Mouse (Mus musculus) liver, embryonic 14.5 days (tissue): ENCODE data around the gene Il20rb. TPM values are rescaled to one million over a fixed set of nuclear protein-coding genes. Genes with fewer than 3 reads are reported as not detected.

Source experiments
- ATAC-seq: fragments of 200-750 bp; cut with Nextera tagmentation; 2 replicates; pipeline ENCODE4 v1.8.0; 2017; ENCODE audit warnings: moderate number of reproducible peaks, mild to moderate bottlenecking, moderate library complexity; ENCODE audit not compliant: insufficient read depth
- DNase-seq, 3 experiments: peaks; one replicate each; pipeline ENCODE4 v3.0.0-alpha.2; 2012 to 2013; ENCODE audit warnings: low read depth in 3 of 3, low spot score in 3 of 3
- H3K27ac ChIP-seq: fragments of 300-500 bp; sonication (generic); 2 replicates; pipeline ENCODE4 v1.5.1; 2014; ENCODE audit warnings: moderate library complexity, mild to moderate bottlenecking, control low read depth, inconsistent platforms
- H3K27me3 ChIP-seq: fragments of 300-500 bp; sonication (generic); 2 replicates; pipeline ENCODE4 v1.6.1; 2014; ENCODE audit warnings: mild to moderate bottlenecking, low read length, moderate library complexity; ENCODE audit not compliant: control insufficient read depth, insufficient read depth
- H3K36me3 ChIP-seq: fragments of 300-500 bp; sonication (generic); replicated peaks from 2 replicates; pipeline ENCODE4 v1.6.1; 2014; ENCODE audit warnings: low read depth; ENCODE audit not compliant: control insufficient read depth, insufficient read depth
- H3K4me1 ChIP-seq, 2 experiments: fragments of 200-500 bp in 1 of 2; fragments of 300-500 bp in 1 of 2; sonication (generic) in 1 of 2; replicated peaks; 2 replicates each; pipeline ENCODE4 v1.6.1; 2012 to 2014; ENCODE audit warnings: antibody characterized with exemption in 1 of 2, inconsistent platforms in 1 of 2, low read length in 1 of 2; ENCODE audit not compliant: control insufficient read depth in 2 of 2, insufficient read depth in 2 of 2
- H3K4me2 ChIP-seq: fragments of 300-500 bp; sonication (generic); 2 replicates; pipeline ENCODE4 v1.6.1; 2014; ENCODE audit warnings: low read depth, mild to moderate bottlenecking, control low read depth, moderate library complexity
- H3K4me3 ChIP-seq, 2 experiments: fragments of 200-500 bp in 1 of 2; fragments of 300-500 bp in 1 of 2; sonication (generic) in 1 of 2; 2 replicates each; pipeline ENCODE4 v1.5.1; 2012 to 2014; ENCODE audit warnings: low read depth in 2 of 2, low read length in 2 of 2, mild to moderate bottlenecking in 2 of 2, control low read depth in 1 of 2, inconsistent platforms in 1 of 2, moderate library complexity in 1 of 2; ENCODE audit not compliant: insufficient read depth in 1 of 2
- H3K9ac ChIP-seq: fragments of 300-500 bp; sonication (generic); replicated peaks from 2 replicates; pipeline ENCODE4 v1.6.1; 2014; ENCODE audit warnings: mild to moderate bottlenecking, control low read depth, moderate library complexity
- H3K9me3 ChIP-seq: fragments of 300-500 bp; sonication (generic); 2 replicates; pipeline ENCODE4 v1.6.1; 2016; ENCODE audit warnings: low read length, mixed read lengths; ENCODE audit not compliant: control insufficient read depth
- CTCF ChIP-seq: IDR thresholded peaks from 2 replicates; pipeline ENCODE4 v1.5.1; 2016; ENCODE audit warnings: antibody characterized with exemption, low read depth, control low read depth
- EP300 ChIP-seq: IDR thresholded peaks from 2 replicates; pipeline ENCODE4 v1.6.1; 2016; ENCODE audit warnings: antibody characterized with exemption, low read depth
- WGBS: fragments of 180-500 bp; shearing (Covaris S2); extraction: QIAGEN DNeasy Blood & Tissue Kit; methylation state at CpG from one replicate; pipeline ENCODE4 v1.1.7; 2014; ENCODE audit not compliant: insufficient replicate concordance; 5-methylcytosine and 5-hydroxymethylcytosine counted together
- polyA plus RNA-seq, 2 experiments: library from polyadenylated mRNA; depleted of rRNA in 1 of 2; stranded (reverse) in 1 of 2; unstranded in 1 of 2; fragments of >200 nt; fragmentation: Nextera tagmentation in 1 of 2; extraction: Ambion mirVana in 1 of 2; gene quantifications; 2 replicates each; pipeline versions ENCODE4 v1.2.1 to v1.2.3; 2012 to 2014

The Il20rb gene
- polyA plus RNA-seq, 2 experiments: 0.11 to 0.73 TPM

DNA sequence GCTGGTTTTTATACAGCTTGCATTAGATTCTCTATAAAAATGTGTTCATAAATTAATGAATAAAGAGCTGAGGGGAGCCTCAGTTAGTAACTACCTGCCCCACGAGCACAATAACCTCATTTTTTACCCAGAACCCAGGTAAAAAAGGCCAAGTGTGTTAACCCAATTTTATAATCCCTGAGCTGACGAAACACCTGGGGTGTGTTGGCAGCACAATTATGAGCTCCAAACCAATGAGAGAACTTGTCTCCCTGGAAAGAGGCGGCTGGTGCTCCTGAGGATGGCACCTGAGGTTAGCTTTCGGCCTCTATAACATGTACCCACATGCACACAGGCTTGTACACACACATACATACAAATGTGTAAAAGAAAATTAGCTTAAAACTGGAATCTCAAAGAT lies 18.9 kb upstream of the Il20rb start:
- Histone ChIP-seq H3K27me3 (no peaks in the 10 kb centered on the region), H3K9ac (no peak overlapping the region), H3K4me2 (no peak overlapping the region), H3K4me1 (no peaks in the 10 kb centered on the region), H3K27ac (no peak overlapping the region), H3K9me3 (no peaks in the 10 kb centered on the region), H3K4me3 (no peak overlapping the region), H3K36me3 (no peaks in the 10 kb centered on the region)
- ATAC-seq (no peak), DNase-seq (no peak)
- no peak for TF ChIP-seq EP300
- TF ChIP-seq CTCF: no peak
- 75% methylated on average over 4 of the region's 4 CpGs for WGBS

DNA sequence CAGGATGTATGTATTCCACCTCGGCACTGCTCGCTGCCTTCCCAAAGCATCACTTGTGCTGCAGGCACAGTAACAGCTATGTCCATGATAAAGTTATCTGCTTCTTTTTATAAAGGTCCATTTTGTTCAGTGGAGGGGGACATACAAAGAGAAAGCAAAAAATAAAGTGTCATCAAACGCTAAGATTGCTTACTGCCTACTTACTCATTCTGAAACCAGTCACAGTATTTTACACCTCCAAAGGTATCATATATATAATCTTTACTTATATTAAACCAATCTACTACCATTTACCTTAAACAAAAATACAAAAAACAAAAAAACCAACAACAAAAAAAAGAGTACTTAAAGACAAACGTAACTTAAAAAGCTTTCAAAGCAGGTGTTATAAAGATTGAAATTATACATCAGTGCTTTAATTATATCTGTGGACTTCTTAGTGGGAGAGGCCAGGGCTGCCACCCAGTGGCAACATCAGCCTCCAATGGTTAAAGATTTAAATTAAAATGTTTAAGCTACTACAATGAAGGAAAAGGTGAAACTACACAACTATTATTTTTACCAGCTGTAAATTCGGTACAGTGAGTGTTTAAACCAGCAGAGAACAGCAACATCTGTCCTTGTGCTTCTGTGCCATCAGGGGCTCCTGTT lies 7.1 kb upstream of the Il20rb start:
- H3K27ac ChIP-seq: no peak overlapping the region
- ATAC-seq: no peak
- no peak overlapping the region for H3K4me2 ChIP-seq
- DNase-seq: no peak
- H3K4me1 ChIP-seq: no peaks in the 10 kb centered on the region
- 73% methylated on average over 5 of the region's 5 CpGs for WGBS
- H3K36me3 ChIP-seq: no peaks in the 10 kb centered on the region; the same call in 1 of the 2 replicates
- no peak overlapping the region for H3K9ac ChIP-seq
- no peaks in the 10 kb centered on the region for H3K9me3 ChIP-seq
- no peak overlapping the region for H3K4me3 ChIP-seq
- H3K27me3 ChIP-seq: no peaks in the 10 kb centered on the region
- no peak for TF ChIP-seq EP300
- TF ChIP-seq CTCF: no peak

DNA sequence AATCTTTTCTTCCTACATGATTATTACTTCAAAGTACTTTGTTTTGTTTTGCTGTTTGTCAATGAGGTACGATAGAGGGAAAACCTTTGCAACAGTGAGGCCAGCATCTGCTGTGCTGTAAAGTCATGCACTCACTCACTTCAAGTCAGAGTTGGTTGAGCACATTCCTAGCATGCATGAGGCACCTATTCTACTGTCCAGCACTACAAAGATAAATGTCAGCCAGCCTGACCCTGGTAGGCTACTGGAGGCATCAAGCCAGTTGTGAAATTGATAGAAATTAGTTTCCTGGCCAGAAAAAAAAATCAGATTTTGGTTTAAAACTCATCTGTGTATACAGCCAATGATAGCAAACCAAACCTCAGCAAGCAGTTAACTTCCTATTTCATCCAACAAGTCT lies 4.8 kb upstream of the Il20rb start:
- Histone ChIP-seq H3K4me3 (no peak overlapping the region), H3K36me3 (no peaks in the 10 kb centered on the region), H3K4me1 (no peaks in the 10 kb centered on the region), H3K9ac (no peak overlapping the region), H3K4me2 (no peak overlapping the region), H3K27me3 (no peaks in the 10 kb centered on the region), H3K27ac (no peak overlapping the region), H3K9me3 (no peaks in the 10 kb centered on the region)
- ATAC-seq (no peak), DNase-seq (no peak)
- TF ChIP-seq CTCF (no peak), EP300 (no peak)
- 84% methylated on average over 1 of the region's 1 CpGs for WGBS

DNA sequence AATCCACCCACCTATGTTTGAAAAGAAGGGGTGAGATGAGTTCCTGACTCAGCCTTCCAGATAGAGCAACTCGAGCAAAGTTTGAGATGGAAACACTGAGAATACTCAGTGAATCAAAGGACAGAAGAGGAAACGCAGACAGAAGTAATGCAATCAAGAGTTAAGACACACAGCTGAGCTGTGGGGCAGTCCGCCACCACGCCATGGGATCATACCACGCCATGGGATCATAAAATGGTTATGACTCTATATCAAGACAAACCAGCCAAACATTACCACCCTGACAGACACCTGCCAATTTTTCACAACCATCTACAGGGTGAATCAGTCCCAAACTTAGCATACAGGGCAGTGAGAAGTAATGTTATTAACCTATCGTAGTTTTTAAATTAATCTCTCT lies 2.4 kb upstream of the Il20rb start:
- Histone ChIP-seq H3K36me3 (no peaks in the 10 kb centered on the region), H3K4me1 (no peaks in the 10 kb centered on the region), H3K4me2 (no peak overlapping the region), H3K4me3 (no peak overlapping the region), H3K27ac (no peak overlapping the region), H3K9ac (no peak overlapping the region), H3K9me3 (no peaks in the 10 kb centered on the region), H3K27me3 (no peaks in the 10 kb centered on the region)
- 71% methylated on average over 6 of the region's 6 CpGs for WGBS
- DNase-seq (no peak), ATAC-seq (no peak)
- TF ChIP-seq CTCF: no peak
- TF ChIP-seq EP300: no peak

DNA sequence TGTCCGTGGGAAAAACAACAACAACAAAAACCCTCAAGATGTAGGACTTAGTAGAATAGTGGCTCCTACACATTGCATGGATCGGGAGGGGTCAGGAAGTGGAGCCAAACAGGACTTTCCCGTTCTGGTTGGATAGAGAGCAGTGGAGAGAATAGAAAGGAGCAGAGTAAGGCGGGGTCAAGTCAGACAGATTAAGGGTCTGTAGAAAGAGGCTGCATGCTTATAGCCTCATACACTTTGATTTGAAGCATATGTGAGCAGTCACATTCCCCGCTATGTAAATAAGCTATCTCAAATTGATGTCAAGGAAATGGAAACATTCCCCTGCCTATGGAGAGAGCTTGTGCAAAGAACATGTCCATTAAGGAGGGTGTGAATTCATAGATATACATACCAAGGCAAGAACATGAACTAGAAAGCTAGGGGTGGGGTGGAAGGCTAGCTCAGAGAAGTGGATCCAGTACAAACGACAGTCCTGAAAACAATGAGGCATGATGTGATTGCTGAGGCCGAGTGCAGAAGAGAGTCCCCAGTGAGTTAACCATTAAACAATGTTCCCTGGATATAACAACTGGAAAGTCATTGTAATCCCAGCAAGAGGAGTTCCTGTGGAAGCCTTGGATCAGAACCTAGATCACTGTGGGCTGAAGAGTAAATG lies 1.6 kb upstream of the Il20rb start:
- Histone ChIP-seq H3K9me3 (no peaks in the 10 kb centered on the region), H3K27me3 (no peaks in the 10 kb centered on the region), H3K4me3 (no peak overlapping the region), H3K4me1 (no peaks in the 10 kb centered on the region), H3K36me3 (no peaks in the 10 kb centered on the region), H3K27ac (no peak overlapping the region), H3K9ac (no peak overlapping the region), H3K4me2 (no peak overlapping the region)
- ATAC-seq: no peak
- TF ChIP-seq CTCF (no peak), EP300 (no peak)
- 66% methylated on average over 7 of the region's 7 CpGs for WGBS
- DNase-seq: no peak
